Mouse (Mus musculus): ENCODE measurements around the gene Atp13a1.

The Atp13a1 gene

GRCm38 (mm10) chr8:69848951-69849350 lies 58.0 kb downstream of the Atp13a1 start:
- DNase-seq (ENCODE audit: low spot score in 2 of 2) = no peak

- DNase-seq (ENCODE audit: low spot score in 2 of 2) = no peak
Observed at GRCm38 (mm10) chr8:69849899-69850298, 58.9 kb downstream of the Atp13a1 start.

DNA sequence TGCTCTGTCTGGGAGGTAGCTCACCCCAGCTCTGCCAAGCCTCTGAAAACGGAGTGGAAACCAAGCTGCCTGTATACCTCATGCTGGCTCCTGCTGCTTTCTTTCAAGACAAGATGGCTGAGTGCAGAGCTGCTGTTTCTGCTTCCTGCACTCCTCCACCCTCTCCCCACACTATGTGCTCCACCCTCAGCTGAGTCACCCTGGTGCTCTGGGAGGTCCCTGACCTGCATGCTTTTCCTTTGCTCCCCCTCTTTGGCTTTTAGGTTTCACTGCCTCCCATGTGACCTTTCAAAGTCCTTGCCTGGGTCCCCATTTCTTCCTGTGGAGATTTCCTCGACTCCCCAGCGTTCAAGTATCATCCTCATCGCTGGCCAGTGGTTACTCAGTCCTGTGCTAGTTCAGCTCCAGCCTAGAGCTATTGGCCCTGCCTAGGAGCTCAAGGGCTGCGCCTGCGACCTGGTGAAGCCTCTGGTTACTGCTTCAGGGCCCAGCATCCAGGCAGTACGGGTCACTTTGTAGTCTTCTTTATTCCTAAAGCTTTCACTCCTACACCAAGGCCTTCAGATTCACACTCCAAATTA lies 60.1 kb downstream of the Atp13a1 start:
- no peak for DNase-seq (ENCODE audit: low spot score in 2 of 2)

DNA sequence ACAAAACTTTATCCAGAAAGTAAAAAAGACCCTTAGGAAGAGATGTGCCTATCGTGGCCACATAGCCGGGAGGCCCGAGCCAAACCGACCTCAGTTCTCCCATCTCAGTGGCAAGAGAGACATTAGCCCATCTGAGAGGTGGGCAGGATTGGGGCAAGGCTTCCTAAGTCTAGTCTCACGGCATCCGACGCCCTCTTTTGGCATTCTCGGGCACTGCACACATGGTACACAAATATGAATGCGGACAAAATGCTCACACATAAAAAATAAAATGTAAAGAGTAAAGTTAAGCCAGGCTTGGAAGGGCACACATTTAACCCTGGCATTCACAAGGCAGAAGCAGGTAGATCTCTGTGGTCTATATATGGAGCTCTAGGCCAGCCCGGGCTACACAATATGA lies 62.9 kb downstream of the Atp13a1 start:
- no peak for DNase-seq (ENCODE audit: low spot score in 2 of 2)
